Mouse (Mus musculus) left cerebral cortex, postnatal 36 days (tissue): Measurements from ENCODE around the gene Elf2. TPM values are rescaled to one million over a fixed set of nuclear protein-coding genes. Genes with fewer than 3 reads are reported as not detected.
"Not testable (repeated sequence)": the region's sequence is repeated elsewhere in the genome, so short reads cannot be mapped to it uniquely, and the experiment has no call there.

Source experiments
- DNase-seq, 2 experiments: peaks; one replicate each; pipeline ENCODE4 v3.0.0; 2021 to 2022; ENCODE audit warnings: low spot score in 2 of 2, mixed read lengths in 1 of 2
- intact Hi-C: fragments of 180-260 bp; cut with DNase I; formaldehyde crosslinking; loops from one replicate; pipeline ENCODE4 v1.15.1; 2025
- total RNA-seq, 2 experiments: library from RNA; stranded (reverse); gene quantifications; 2 replicates each; pipeline ENCODE4 v1.2.3; 2021

Gene Elf2
- total RNA-seq, 2 experiments from 2014 or later = 40.6 to 45.1 TPM

DNA sequence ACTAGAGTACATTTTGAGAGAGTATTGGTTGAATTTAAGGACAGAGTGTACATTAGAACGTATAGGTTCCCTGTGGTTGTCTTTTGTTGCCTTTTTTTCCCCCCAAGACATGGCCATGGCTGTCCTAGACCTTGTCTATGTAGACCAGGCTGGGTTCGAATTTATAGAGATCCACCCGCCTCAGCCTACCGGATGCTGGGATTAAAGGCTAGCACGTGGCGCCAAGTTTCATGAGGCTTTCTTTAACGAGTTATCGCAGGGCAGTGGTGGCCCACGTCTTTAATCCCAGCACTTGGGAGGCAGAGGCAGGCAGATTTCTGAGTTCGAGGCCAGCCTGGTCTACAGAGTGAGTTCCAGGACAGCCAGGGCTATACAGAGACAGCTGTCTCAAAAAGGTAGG is 114.5 kb downstream of the Elf2 start:
- intact Hi-C loops = loop anchor here (2.0 to 5.0 kb wide), 2 partner anchors 29 to 51 kb away; no protein-coding TSS in a partner anchor
- no peak for DNase-seq

DNA sequence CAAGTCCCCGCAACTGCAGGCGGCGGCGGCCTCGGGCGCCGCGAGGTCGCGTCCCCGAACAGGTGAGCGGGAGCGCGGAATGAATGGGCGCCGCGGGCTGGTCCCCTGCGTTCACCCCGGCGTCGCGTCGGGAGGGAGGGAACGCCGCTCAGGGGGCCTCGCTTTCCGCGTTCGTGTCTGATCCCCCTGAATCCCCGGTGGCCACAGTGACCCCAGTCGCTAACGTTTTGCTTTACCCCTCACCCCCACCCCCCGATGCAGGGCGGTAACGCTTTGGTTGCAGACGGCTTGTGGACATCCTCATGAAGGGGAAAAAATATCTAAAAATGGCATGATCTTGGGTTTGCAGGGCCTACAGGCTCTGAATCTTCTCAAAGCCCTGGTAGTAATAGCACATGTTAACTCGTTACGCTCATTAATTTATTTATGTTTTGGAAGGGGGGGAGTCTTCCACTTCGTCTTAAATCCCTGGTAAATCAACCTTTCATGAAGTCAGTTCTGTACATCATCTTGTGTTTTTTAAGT is 115.2 kb downstream of the Elf2 start:
- intact Hi-C loops = loop anchor here (2.0 to 5.0 kb wide), 2 partner anchors 28 to 52 kb away; no protein-coding TSS in a partner anchor
- no peak for DNase-seq

DNA sequence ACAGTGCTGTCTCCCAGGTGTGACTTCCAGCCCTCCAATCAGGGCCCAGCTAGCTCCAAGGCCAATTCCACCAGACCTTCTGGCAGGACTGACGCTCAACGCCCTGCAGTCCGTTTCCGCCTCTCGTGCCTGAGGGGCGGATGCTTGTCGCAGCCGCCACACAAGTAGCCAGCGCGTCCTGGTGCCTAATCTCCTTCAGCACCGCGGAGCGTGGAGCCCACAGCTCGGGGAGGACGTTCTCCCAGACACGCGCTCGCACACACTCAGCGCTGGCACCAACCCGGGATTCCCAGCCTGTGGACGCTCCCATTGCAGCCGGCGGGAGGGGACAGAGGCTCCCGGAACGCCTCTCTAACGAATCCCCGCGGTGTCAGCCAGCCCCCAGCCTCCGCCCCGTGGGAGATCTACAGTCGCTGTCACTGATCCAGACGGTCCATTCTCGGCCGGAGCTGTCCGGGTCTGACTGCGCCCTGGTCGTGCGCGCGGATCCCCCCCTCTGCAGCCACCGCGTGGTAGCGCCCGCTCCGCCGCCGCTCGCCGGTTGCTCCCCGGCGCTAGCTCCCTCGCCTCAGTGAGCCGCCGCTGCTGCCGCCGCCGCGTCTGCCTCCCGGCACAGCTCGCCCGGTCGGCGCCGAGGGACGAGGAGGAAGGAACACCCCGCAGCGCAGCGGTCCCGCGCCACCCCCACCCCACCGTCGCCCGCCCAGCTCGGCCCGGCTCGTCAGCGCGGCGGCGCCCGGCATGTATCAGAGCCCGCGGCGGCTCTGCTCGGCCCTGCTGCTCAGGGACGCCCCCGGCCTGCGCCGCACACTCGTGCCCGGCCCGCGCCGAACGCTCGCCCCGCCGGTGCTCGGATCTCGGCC is 115.9 kb downstream of the Elf2 start, which contains the start of gene Noct:
TSS of gene Noct (plus strand) at position 85 of the 863 bp plus-strand sequence.
- peak; percentile 91 to 93 for DNase-seq
- intact Hi-C loops = loop anchor here (2.0 to 5.0 kb wide), 2 partner anchors 28 to 53 kb away; no protein-coding TSS in a partner anchor

DNA sequence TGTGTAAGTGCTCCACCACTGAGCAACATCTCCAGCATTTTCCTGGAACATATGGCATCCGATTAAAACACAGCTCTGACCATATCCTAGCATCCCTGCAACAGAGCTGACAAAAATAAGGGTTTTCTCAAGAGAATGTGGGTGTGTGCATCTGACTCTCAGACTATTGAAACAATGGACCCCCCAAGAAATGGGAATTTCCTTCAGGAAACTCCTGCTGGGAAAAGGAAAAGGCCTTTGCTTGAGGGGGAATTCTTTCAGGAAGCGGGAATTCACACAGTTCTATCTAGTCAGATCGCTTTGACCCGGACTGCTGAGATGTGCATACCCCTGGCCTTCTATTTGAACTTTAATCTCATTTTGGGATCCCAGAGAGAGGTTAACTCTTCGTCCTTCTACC is 116.9 kb downstream of the Elf2 start:
- intact Hi-C loops = no loop called here
- DNase-seq = no peak

DNA sequence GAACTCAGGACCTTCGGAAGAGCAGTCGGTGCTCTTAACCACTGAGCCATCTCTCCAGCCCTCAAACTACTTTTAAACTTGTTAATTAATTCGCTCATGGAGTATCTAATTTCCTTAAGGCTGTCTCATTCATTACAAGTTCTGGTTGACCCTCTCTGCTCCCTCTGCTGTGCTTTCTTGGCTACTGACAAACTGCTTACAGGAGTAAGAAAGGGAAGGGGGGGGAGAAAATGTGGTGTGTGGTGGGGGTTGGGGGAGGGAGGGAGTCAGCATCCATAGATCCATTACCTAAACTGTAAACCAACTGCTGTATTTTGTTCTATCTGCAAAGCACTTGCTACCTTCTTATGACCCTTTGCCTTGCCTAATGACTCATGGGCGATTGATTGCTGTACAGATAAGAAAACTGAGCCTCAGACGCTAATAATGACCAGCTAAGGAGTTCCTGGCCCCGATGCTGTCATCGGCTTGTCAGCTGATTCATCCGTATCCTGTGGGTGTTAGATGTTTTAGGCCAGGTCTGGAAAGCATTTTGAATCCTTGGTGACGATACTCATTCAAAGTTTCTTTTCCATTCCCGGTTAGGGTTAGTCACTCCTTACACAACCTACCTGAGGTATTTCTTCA is 117.5 kb downstream of the Elf2 start:
- DNase-seq = no peak
- intact Hi-C loops = no loop called here

DNA sequence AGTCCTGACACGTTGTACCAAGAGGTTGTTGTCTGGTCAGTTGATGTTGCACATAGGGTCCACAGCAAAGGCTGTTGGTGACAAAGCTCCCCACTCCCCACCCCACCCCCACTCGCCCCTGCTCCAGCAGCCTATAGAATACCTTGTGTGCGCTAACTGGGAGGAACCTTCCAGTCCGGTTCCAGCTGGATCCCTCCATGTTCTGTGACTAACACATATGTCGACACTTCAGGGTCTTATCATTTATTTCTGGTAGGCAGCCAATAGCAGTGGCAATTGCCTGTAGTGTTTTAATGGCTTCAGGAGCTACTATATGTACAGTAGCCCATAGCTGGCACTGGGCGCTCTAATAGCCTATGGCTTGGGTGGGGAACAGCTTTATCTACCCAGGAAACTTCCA is 118.2 kb downstream of the Elf2 start:
- intact Hi-C loops = no loop called here
- no peak for DNase-seq

DNA sequence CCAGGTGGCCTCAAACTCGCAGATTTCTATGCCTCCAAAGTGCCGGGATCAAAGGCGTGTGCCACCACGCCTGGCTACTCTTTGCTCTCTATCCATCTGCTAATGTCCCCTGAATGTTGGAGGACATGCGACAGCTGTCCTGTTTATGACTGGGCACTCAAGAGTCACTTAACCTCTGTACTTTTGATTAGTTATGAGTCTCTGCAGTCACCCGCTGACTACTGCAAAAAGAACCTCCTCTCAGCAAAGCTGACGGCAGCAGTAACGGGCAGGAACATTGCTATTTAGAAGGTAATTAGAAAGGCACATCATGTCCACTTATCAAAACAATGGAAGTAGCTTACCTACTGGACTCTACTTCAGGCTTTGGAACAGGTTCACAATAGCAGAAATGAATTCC is 118.6 kb downstream of the Elf2 start:
- DNase-seq = no peak
- intact Hi-C loops = no loop called here

DNA sequence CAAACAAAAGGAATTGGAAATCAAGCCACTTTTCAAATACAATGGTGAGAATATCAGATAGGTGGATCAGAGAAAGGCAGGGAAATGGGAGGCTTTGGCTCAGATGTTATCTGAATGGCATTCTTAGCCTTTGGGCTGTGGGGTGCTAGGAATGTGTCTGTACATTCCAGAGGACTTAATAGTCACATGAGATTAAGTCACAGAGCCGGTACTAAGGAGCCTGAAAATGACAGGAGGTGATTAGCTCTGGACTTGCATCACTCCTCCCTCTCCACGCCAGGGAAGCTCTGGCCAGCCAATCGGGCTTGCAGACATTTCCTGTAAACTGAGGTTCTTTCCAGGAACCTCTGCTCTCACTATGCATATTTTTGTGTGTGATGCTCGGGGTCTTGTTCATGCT is 119.6 kb downstream of the Elf2 start:
- intact Hi-C loops = no loop called here
- DNase-seq = no peak

DNA sequence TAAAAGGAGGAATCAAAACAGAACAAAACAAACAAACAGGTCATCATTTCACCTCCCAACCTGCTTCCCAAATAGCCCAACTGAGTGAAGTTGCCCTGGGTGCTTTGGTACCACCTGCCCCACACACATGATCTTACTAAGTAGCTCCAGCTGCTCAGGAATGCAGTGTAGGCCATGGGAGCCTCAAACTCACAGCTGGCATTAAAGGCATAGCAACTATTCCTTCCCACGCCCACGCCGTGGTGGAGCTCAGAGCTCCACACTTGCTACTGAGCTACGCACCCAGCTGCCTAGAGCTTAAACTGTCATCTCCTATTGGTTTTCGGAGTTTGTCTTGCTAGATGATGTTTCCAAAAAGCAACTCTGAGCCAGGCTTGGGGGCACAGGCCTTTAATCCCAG is 121.2 kb downstream of the Elf2 start:
- intact Hi-C loops = no loop called here
- no peak for DNase-seq

DNA sequence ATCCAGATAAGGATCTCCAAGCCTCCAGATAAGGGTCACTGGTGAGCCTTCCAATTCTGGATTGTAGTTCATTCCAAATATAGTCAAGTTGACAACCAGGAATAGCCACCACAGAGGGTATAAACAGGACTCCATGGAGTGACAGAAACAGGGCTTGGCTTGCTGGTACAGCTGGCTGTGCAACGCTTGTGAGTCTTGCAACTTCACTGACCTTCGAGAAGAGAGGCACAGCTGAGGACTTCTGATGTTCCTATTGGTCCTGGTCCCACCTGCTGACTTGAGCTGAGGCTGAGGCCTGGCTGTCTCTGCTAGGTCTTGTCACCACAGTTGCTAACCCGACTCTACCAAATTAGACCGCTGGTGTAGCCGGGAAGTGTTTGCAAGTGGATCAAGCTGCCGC is 122.1 kb downstream of the Elf2 start:
- DNase-seq, intact Hi-C loops: not testable (repeated sequence)

DNA sequence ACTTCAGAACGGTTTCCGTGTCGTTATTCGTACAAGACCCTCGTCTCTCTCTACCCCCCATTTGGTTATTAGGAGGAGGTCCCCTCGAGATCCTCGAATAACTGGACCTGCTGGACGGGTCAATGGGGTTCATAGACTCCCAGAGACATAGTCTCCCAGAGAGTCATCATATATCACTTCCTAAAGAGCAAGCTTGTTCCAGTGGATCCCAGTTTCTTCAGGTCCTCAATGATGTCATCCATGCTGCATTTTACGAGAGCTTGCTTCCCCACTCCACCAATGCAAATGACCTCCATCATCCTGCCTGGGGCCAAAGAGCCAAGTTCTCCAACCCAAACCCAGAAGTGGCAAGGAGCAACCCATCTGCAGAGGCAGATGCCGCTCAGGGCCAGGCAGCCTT is 124.1 kb downstream of the Elf2 start:
- intact Hi-C loops, DNase-seq: not testable (repeated sequence)

DNA sequence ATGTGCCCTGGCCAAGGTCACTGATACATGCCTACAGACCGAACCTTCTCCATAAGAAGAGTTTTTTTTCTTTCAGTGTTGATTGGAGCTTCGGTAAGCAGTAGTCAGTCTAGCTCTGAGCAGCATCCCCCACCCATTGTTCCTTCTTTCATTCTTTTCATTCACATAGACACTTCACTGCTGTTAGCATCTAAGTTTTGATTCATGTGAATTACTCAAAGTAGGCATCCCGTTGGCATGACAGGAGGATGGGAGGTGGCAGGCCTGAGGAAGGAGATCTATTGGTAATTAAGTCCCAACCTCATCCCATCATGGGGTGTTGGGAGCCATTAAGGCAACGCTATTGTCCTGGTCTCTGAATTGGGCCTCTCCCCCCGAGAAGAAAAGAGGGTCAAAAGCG is 124.8 kb downstream of the Elf2 start:
- no peak for DNase-seq
- intact Hi-C loops = no loop called here

DNA sequence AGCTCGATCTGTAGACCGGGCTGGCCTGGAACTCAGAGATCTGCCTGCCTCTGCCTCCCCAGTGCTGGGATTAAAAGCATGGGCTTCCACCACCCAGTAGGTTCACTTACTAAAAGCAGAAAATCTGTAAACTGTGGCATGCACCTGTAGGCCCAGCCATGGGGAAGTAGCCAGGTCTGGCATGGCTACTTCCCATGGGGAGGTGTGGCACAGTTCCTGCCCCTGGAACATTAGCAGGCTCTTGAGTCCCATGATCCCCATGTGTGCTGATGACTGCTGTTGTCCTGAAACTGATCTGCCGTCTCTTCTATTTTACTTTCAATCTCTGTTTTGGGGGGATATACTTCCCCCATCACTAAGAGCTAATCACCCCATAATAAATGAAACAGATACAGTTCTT is 127.4 kb downstream of the Elf2 start:
- intact Hi-C loops = no loop called here
- no peak for DNase-seq

DNA sequence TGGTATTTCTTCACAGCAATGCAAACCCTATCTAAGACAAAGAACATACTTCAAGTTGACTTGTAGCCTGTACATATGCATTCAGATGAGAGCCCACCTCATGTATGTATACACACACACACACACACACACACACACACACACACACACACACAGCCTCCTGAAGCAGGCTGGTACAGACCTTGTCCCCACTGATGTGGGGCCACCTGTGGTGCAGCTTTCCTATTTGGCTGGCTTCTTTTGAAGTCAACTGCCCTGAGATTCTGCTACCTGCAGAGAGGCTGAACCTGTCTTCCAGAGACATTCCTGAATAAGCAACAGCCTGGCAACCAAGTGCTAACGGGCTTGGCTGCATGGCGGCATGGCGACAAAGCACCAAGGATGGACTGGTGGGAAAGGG is 130.0 kb downstream of the Elf2 start:
- intact Hi-C loops = no loop called here
- DNase-seq = no peak

DNA sequence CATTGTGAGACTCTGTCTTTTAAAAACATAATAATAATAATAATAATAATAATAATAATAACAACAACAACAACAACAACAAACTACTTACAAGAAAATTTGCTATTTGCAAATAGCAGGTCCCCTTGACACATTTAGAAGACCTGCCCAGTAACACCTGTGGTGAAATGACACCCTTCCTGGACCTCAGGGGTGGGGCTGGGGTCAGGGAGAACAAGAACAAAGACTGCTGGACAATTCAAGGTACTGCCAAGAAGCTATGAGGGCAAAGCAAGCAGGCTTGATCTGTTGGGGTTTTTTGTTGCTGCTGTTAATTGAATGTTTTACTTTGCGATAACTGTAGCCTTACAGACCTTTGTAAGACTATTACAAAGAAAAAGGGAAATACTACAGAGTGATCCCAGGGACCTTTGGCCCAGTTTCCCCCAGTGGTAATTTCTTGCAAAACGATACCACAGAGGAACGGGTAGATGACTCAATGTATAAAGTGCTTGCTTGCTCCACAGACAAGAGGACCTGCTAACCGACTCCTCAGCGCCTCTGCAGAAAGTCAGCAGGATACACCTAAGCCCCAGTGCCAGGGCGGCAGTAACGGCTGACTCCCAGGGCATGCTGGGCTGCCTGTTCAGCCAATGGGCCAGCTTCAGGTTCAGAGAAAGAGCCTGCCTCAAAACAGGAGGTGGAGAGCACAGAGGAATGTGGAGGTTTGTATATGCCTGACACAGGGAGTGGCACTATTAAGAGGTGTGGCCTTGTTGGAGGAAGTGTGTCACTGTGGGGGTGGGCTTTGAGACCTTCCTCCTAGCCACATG is 130.8 kb downstream of the Elf2 start:
- DNase-seq = no peak
- intact Hi-C loops = no loop called here

DNA sequence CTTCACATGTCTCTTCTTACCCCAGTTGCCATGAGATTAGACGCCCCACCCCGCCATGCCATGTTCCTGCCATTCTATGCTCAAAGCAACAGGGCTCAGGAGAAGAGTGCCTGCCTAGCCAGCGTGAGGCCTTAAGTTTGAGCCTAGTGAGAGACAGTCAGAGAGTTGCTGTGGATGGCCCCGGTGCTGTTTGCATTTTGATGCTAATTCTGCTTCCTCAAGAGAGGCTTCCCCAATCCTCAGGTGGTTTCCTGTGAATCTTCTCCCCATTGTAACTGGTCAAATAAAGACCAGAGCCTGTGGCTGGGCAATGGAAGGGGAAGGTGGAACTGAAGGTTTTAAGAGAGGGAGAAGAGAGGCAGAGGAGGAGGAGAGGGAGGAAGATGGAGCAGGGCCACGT is 131.8 kb downstream of the Elf2 start:
- no peak for DNase-seq
- intact Hi-C loops = no loop called here

DNA sequence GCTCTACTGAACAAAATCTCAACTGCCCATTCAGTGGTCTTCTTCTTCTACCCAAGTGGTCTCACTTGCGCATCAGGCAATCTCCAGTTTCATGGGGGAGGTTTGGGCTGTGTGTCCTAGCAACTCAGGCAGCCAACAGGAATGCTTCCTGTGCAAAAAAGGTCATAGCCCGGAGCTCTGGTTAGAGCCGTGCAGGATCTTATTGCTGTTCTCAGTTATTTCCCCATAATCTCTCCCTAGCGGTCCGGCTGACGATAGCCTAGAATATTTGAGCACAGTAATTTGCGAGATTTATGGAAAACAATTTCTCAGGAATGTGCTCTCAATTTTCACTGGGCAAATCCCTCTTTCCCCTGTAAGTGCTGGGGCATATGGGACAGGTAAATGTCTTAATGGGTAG is 133.9 kb downstream of the Elf2 start:
- DNase-seq = no peak
- intact Hi-C loops = no loop called here

DNA sequence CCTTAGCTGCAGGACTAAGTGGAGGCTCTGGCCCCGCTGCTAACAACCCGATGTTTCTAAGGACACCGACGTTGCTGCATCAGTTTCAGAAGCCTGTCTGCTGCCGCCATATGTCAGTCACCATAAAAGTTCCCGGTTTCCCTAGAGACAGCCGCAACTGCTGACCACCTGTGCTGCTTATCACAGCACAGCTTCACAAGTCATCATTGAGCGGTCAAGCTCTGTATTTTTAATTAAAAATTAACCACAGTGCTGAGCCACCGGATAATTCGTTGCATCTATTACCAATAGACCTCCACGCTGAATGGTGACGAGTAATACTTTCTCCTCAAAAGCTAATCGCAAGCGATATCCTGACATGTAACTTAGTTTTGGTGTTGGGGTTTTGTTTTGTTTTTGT is 135.6 kb downstream of the Elf2 start:
- DNase-seq = no peak
- intact Hi-C loops = no loop called here

DNA sequence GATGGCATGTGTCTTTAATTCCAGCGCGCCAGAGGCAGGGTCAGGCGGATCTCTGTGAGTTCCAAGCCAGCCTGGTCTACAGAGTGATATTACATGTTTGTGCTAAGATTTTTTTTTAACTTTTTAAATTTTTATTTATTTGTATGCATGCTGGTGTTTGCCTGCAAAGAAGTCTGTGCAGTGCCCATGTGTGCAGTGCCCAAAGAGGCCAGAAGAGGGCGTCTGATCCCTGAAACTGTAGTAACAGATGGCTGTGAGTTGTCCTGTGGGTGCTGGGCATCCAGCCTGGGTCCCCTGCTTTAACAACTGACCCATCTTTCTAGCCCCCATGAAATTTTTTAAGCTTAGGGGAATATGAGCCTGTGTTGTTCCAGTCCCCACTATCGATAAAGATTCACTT is 136.0 kb downstream of the Elf2 start:
- intact Hi-C loops = no loop called here
- DNase-seq = no peak

DNA sequence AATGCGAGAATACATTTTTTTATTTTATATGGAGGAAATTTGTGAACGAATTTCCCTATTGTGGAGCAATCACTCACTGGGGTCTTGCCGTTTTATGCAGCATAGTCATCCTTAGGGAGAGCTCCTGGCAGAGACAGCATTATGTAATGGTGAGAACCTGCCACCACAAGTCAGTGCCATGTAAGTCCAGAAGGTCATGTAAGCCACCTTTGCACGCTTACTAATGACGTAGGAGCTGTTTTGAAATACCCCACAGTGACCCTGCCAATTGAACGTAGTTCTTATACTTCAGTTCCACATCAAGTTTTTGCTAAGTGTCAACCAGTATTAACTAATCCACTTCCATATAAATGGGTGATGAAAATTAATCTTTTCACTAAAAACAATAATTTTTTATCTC is 136.6 kb downstream of the Elf2 start:
- intact Hi-C loops = no loop called here
- DNase-seq = no peak
